ENCODE assay signal across 24 mouse cellular contexts in genomic region chr8:122192771-122193170, GRCm38 (mm10).
DNase-seq lines count a peak whose midpoint lies in the region; ATAC-seq and TF ChIP-seq lines count a peak whose summit lies in the region.
"Had no signal": no experiment of that assay in that cellular context is flagged by ENCODE, and none has a peak within 500 bp of the region (broad histone marks: within the 10 kb centered on the region; RNA-seq: fewer than 3 reads in every experiment).

No protein-coding gene starts in this region.

- H3K4me1 ChIP-seq in embryonic facial prominence, embryonic 13.5 days = peaks cover 49% of the 10 kb centered on the region
- peaks cover 51% of the 10 kb centered on the region for H3K4me1 ChIP-seq in limb, embryonic 14.5 days (ENCODE audit: control insufficient read depth, insufficient read depth, low read length)

- no peak overlapping the region for H3K4me3 ChIP-seq in embryonic facial prominence, embryonic 13.5 days
- no peak overlapping the region for H3K4me3 ChIP-seq in limb, embryonic 14.5 days (replicated peaks; ENCODE audit: low read length)
- H3K4me3 ChIP-seq: embryonic facial prominence, embryonic 12.5 days; hindbrain, embryonic 13.5 days; liver, embryonic 12.5 days; midbrain, embryonic 13.5 days had no signal

- ATAC-seq in embryonic facial prominence, embryonic 13.5 days (ENCODE audit: insufficient number of reproducible peaks, insufficient read depth, low FRiP score, low TSS enrichment, low read depth) = no peak
- ATAC-seq in limb, embryonic 14.5 days (ENCODE audit: low FRiP score, low read depth) = no peak
- no peak for ATAC-seq in CD4-positive, CD25-positive, alpha-beta regulatory T cell, adult 4 months
- ATAC-seq: forebrain, embryonic 14.5 days; intestine, embryonic 16.5 days; liver, embryonic 12.5 days; liver, postnatal 0 days; midbrain, embryonic 13.5 days; Patski had no signal

- 0 out of 2 replicates have a peak overlapping the region, but pooled peaks have one; percentile 27 for H3K9ac ChIP-seq in embryonic facial prominence, embryonic 13.5 days
- no peak overlapping the region for H3K9ac ChIP-seq in limb, embryonic 14.5 days (ENCODE audit: low read depth, low read length, severe bottlenecking)
- H3K9ac ChIP-seq: embryonic facial prominence, embryonic 12.5 days; hindbrain, embryonic 13.5 days; liver, embryonic 12.5 days; liver, postnatal 0 days; midbrain, embryonic 13.5 days had no signal

- no peaks in the 10 kb centered on the region for H3K27me3 ChIP-seq in embryonic facial prominence, embryonic 13.5 days
- no peaks in the 10 kb centered on the region for H3K27me3 ChIP-seq in limb, embryonic 14.5 days (ENCODE audit: control insufficient read depth, insufficient read depth, low read length)
- H3K27me3 ChIP-seq: embryonic facial prominence, embryonic 12.5 days; hindbrain, embryonic 13.5 days; midbrain, embryonic 13.5 days; Patski had no signal

- TF ChIP-seq POLR2A in limb, embryonic 14.5 days (IDR thresholded peaks at IDR 0.05; ENCODE audit: borderline replicate concordance, extremely low read depth, insufficient read depth, insufficient read length) = no peak

- intact Hi-C loops in heart, postnatal 36 days (cut with DNase I) = no loop called here

- H3K4me2 ChIP-seq in embryonic facial prominence, embryonic 13.5 days = no peak overlapping the region
- H3K4me2 ChIP-seq in limb, embryonic 14.5 days (replicated peaks; ENCODE audit: low read depth, low read length, severe bottlenecking) = no peak overlapping the region
- H3K4me2 ChIP-seq: embryonic facial prominence, embryonic 12.5 days; hindbrain, embryonic 13.5 days; liver, embryonic 12.5 days; midbrain, embryonic 13.5 days had no signal

- H3K36me3 ChIP-seq in embryonic facial prominence, embryonic 13.5 days = no peaks in the 10 kb centered on the region
- no peaks in the 10 kb centered on the region for H3K36me3 ChIP-seq in limb, embryonic 14.5 days (ENCODE audit: control insufficient read depth, insufficient read depth, low read length)
- H3K36me3 ChIP-seq: embryonic facial prominence, embryonic 12.5 days; hindbrain, embryonic 13.5 days; liver, embryonic 12.5 days; midbrain, embryonic 13.5 days had no signal

- no peaks in the 10 kb centered on the region for H3K9me3 ChIP-seq in embryonic facial prominence, embryonic 13.5 days
- no peaks in the 10 kb centered on the region for H3K9me3 ChIP-seq in limb, embryonic 14.5 days (ENCODE audit: control insufficient read depth, low read length)
- H3K9me3 ChIP-seq: embryonic facial prominence, embryonic 12.5 days; hindbrain, embryonic 13.5 days; liver, embryonic 12.5 days; midbrain, embryonic 13.5 days had no signal

- H3K27ac ChIP-seq in embryonic facial prominence, embryonic 13.5 days = peak overlapping the region; percentile 74
- 0 out of 2 replicates have a peak overlapping the region, but pooled peaks have one; percentile 44 for H3K27ac ChIP-seq in limb, embryonic 14.5 days (replicated peaks; ENCODE audit: low read depth, low read length)
- H3K27ac ChIP-seq: liver, embryonic 12.5 days; midbrain, embryonic 13.5 days had no signal

- WGBS in embryonic facial prominence, embryonic 13.5 days = 69% methylated on average over 5 of the region's 5 CpGs
- 69% methylated on average over 5 of the region's 5 CpGs for WGBS in limb, embryonic 14.5 days

- peak; percentile 92 for DNase-seq in heart, adult 11 months
- DNase-seq in heart, postnatal 36 days = no peak
- peak; percentile 26 for DNase-seq in kidney, postnatal 4 days
- DNase-seq in kidney, postnatal 10 days = no peak
- no peak for DNase-seq in limb, embryonic 14.5 days (ENCODE audit: low spot score)
- DNase-seq: adrenal gland, postnatal 10 days; cerebellum, adult 9-10 months; cerebellum, postnatal 36 days; gastrocnemius, postnatal 25 days; heart, postnatal 4 days; kidney, adult 9 months; layer of hippocampus, adult 9-11 months; liver, postnatal 0 days; lung, postnatal 14 days; thymus, postnatal 4 days had no signal

Comparison
In these comparisons a context has a peak if more than half of its experiments do, and no peak if none do; other contexts are left out.
1. DNase-seq: peak in heart, adult 11 months (single experiment) and kidney, postnatal 4 days (2 of 2); none in heart, postnatal 36 days (0 of 2), kidney, postnatal 10 days (single experiment) and limb, embryonic 14.5 days (single experiment).